Mouse (Mus musculus) bone marrow macrophage, adult 2 months (primary cell): Measurements from ENCODE around the gene Hand2.

Source experiments
- CTCF ChIP-seq: IDR thresholded peaks from 2 replicates; pipeline ENCODE4 v1.5.1; 2012; ENCODE audit warnings: low read depth, mild to moderate bottlenecking, low read length, moderate library complexity
- POLR2A ChIP-seq: IDR thresholded peaks from 2 replicates; pipeline ENCODE4 v1.6.1; 2012; ENCODE audit warnings: mild to moderate bottlenecking, low read depth, low read length, borderline replicate concordance

DNA sequence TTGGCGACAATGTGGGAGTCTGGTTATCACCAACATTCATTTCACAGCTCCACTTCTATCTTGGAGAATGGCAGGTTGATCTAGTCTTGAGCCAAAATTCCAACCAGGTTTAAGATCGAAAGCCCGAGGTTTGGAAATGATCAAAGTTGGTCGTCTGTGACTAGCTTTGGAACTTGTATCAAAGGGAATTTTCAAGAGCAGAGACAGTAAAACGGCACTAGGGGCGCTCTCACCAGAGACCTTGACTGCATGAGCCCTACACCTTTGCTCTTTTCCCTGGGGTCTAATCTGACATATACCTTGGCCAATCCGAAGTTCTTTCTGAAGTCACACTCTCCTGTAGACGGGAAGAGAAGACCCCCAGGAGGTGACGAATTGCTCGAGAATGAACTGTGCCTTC, 6.6 kb upstream of the Hand2 start:
- TF ChIP-seq CTCF: peak; percentile 23; the same call in 1 of the 2 replicates
- TF ChIP-seq POLR2A: no peak
